Mouse (Mus musculus): ENCODE data around the gene Gab2.
A peak's percentile ranks its signal among the peaks of the same experiment; 100 is the strongest.

Gab2 gene

DNA sequence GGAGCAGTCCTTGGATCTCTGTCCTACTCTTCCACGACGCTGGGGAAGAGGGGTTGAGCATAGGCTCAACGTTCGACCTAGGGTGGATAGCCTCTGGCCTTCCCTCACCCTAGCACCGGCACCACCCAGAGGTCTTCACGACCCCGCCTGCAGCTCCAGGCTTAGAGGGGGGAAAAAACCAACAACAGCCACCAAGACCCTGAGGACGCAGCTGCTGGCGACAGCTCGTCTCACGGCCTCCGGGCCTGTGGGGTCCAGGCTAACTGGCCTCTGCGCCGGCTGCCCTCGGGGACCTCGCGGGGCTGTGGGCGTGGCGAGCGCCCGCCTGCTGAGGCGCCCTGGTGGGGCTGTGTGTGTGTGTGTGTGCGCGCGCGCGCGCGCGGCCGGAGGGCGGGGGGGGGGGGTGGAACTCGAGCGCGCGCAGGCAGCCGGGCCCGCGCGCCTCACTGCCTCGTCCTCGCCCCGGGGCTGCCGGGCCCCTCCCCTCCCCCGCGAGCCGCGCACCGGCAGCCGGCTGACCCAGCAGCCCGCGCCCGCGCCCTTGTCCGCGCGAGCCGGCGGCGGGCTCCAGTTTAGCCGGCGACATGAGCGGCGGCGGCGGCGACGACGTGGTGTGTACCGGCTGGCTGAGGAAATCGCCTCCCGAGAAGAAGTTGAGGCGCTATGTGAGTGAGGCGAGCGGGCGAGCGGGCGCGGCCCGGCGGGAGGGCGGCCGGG lies at the start of gene Gab2:
Gene Gab2, plus strand, starts transcription at position 345 of the 717 bp plus-strand sequence.
- DNase-seq (ENCODE audit: low spot score), result peak; percentile 87

DNA sequence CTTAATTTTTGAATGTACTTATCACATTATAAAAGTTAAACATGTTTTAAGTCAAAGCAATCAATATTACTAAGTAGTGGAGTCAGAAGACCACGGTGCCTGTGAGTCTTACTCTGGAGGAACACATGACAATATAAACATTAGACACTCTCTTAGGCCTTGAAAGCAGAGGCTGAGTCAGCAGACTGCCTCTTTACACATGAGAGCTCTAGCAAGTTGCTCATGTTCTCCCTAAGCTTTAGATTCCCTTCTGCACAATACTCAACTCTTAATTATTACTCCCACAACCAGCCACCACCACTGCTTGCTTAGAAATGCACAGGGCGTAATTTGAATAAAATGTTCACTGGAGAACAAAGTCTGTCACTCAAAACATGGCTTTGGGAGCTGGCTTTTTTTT lies 49.0 kb upstream of the Gab2 start:
- DNase-seq (ENCODE audit: low spot score), result no peak

DNA sequence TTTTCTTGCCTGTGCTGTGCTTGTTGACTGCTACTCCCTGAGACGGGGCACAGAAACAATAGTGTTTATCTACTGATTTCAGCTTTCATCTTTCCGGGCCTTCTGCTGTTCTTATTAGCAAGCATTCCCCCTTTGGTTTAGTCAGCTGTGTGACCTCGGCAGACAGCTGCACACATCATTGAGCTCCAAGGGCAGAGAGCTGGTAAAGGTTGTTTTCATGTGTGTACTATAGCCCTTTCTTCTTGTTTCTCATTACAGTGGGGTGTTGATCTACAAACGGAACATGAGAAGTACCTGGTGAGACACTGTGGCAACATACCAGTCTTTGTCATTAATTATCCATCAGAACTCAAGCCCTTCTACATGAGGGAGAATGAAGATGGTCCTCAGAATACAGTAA lies 41.7 kb upstream of the Gab2 start:
- no peak for DNase-seq (ENCODE audit: low spot score)

DNA sequence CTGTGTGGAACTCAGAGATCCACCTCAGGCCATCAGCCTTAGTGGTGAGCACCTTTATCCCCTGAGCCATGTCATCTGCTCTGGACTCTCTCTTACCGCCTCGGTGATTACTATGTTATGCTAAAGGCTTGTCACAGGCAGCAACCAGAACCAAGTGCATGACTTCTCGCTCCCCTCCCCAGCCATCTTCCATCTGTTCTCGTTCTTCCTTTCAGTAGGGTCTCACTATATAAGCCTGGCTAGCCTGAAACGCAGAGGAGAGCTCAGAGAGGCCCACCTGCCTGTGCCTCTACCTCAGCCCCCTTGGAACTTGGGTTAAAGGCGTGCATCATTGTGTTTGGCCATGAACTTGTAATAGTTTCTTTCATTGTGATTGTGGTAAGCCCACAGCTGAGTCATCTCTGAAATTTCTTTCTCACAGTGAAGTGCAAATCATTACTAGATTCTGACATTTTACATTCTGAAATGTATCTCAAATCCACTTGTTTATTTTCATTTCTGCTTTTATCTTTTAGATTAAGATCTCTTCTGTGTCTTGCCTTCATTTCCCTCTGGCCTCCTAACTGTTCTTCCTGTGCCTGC lies 39.4 kb upstream of the Gab2 start:
- DNase-seq (ENCODE audit: low spot score), result no peak

DNA sequence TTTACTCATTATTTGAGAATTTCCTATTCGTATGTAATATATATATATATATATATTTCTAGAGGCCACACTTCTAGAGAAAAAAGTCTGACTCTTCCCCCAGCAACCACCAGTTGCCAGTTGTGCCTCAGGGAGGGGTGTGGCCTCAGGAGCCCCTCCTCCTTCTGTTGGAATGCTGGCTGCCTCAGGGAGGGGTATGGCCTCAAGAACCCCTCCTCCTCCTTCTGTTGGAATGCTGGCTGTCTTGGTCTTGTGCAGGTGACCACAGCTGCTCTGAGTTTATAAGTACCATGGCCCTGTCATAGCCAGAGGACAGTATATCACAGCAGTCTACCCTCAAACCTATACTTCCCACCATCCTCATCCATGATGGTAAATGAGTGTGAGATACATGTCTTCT lies 38.4 kb upstream of the Gab2 start:
- no peak for DNase-seq (ENCODE audit: low spot score)

DNA sequence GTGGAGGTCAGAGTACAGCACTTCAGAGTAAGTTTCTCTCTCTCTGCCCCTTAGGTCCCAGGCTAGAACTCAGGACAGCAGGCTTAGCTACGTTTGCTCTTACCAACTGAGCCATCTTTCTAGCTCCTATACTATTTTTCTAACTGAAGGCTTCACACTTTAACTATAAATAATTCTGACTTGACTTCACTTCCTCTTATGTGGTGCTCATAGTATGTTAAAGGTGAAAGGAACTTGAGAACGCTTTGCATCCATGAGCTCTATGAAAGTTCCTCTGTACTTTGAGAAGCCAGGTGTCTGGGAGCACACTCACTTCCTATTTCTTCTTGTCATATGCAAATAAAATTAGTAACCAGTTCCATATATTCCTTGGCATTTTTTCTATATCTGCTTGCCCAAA lies 20.4 kb upstream of the Gab2 start:
- DNase-seq (ENCODE audit: low spot score), result no peak

DNA sequence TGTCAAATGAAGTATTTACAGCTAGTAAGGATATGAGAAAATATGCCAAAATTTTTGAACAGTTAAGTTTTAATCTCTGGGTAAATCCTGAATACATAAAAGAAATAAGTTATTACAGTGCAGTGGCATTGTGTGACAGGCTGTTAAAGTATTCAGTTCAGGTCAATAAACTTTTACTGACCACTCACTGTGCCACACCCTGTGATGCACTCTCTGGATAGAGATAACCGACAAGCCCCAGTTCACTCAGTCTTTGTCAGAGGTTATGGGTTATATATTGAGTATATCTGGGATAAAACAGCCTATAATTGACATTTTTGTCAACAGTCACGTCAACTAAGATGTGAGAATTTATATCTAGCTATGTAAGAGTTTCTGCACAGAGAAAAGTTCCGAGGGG lies 9.9 kb upstream of the Gab2 start:
- no peak for DNase-seq (ENCODE audit: low spot score)

DNA sequence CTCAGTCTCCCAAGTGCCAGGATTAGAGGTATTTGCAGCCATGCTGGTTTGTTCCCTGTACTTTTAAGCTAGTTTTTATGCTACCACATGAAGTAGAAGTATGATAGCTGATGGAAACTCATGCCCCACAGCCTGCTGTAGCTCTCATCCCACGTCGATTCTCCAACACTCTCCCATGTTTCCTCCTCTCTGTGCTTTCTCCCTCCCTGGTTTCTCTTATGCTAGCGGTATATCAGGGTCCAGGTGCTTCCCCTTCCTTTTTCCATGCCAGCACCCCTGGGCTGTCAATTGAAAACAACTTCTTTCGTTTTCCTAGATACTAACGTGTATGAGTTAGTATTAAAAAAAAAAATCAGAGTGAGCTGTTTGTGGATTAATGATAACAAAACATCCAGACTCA lies 9.3 kb upstream of the Gab2 start:
- DNase-seq (ENCODE audit: low spot score), result no peak

DNA sequence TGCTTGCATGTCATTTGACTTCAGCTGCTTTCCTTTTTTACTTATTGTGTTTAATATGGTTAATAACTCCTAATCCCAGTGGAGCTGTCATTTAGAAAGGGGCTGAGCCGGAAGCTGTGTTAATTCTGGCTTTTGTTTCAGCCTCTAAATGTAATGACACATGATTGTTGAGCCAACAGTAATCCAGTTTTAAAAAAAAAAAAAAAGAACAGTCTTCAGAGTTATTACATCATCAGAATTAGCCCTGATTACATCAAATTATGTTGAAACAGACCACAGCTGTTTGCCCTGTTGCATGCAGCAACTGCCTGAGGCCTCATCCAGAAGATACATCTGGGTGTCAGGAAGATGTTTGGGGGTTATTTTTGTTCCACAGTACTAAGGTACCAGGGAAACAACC lies 6.4 kb upstream of the Gab2 start:
- DNase-seq (ENCODE audit: low spot score), result no peak

DNA sequence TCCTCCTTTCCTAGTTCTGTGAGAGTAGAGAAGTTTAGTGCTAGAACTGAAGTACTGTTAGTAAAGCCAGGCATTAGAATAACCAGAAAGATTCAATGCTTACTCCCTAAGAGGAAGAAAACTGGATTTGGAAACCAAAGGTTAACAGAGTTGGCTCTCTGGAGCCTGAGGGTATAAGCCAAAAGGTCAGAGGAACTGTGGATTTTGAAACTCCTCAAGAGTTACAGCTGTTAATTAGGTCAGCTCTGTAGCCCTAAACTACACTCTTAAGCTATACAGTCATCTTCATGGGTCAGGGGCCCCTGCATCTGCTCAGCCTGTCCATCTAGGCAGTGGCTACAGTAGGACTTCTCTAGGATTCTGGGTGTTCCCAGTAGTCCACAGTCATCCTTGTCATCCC lies 4.4 kb upstream of the Gab2 start:
- no peak for DNase-seq (ENCODE audit: low spot score)

DNA sequence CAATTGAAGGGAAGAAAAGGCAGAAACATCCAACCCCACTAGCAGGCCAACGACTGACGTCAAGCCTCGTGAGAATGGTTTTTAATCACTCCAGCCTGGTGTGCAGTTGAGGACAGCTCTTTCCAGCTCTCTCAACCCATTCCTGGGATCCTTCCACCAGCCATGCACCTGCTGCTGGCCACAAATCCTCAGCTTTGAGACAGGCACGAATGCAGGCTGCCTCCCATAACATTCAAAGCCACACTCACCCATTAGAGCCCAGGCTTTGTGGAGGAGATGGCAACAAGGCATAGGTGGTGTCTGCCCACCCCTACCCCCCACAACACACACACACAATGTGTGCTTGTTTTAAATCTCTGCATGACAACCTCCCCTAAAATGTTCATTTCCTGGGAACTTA lies 2.7 kb upstream of the Gab2 start:
- DNase-seq (ENCODE audit: low spot score), result no peak

DNA sequence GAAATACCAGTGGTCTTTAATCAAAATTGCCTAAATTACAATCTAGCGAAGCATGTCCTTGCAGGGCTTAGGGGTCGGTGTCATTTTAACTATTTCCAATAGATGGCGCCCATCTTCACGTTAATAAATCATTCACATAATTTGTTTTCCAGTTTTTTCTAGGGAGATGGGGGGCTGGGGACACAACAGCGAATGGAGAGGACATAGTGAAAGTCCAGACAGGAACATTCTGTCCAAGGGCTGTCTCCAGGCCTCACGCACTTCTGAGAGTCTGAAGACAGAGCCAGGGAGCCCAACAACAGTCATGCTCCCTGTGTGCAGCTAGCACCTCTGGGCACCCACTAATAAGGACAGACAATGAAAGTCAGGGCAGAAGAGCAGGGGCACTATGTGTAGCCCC lies 2.2 kb upstream of the Gab2 start:
- DNase-seq (ENCODE audit: low spot score), result no peak

DNA sequence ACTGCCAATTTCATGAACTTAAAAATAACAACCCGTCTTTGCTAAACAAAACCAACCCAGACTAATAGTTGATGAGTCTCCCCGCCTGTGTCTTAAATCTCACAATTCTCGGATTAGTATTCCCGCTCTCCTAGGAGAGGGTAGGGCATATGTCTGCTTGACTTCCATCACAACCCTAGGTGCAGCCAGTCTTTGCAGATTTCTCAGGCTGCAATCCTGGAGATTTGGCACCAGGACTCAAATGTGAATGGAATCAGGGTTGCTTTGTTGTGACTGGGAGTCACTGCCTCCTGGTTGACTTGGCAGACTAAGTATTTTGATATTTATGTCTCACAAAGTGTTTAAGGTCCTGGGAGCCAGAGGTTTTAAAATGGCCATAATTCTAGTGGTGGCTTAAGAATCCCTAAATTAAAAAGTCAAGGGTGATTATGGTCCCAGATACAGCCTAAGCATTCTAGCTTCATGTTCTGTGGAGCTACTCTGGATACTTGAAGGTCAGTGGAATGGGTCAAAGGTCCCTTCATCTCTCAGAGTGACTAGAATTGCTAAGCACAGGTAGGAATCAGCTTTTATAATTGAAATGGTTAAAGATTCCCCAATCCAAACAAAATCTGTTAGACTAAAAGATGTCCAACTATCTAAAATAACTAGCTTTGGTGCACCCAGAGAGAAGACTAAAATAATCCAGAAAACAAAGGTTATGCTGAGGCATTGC lies 1.6 kb upstream of the Gab2 start:
- no peak for DNase-seq (ENCODE audit: low spot score)

DNA sequence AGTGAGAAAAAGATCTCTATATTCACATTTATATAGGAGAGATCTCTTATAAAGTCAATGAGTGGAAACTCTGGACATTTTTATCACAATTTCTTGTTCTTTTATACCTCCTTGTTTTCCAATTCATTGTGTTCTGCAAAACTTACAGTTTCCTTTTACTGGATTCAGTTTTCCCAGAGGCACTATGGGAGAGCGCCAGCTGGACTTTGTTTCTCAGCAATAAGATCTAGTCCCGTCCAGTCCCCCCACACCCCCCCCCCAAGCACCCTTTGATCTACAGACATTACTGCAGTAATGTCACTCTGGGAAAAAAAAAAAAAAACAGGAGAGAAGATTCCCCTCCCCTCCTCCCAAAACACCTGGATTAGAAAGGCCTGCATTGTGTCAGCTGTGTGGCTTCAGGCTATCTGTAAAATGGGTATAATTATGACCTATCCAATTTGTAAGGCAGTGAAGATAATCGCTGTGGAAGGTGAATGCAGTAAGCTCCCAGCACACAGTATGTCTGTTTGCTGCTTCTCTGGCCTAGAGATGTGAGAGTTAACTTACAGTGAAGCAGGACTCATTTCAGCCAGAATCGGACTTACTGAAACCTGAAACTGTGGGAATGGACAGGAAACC lies 655 bp upstream of the Gab2 start:
- no peak for DNase-seq (ENCODE audit: low spot score)

DNA sequence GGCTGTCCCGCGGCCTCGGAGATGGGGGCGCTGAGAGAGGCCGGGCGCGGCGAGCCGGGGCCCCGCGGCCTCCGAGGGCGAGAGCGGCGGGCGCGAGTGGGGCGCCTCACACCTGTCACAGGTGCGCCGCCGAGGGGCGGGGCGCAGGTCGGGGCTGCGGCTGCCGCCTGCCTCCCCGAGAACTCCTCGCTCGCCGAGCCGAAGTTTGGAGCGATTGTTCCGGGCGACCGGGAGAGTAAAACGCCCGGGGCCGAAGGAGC lies 503 bp downstream of the Gab2 start:
- DNase-seq (ENCODE audit: low spot score), result no peak

DNA sequence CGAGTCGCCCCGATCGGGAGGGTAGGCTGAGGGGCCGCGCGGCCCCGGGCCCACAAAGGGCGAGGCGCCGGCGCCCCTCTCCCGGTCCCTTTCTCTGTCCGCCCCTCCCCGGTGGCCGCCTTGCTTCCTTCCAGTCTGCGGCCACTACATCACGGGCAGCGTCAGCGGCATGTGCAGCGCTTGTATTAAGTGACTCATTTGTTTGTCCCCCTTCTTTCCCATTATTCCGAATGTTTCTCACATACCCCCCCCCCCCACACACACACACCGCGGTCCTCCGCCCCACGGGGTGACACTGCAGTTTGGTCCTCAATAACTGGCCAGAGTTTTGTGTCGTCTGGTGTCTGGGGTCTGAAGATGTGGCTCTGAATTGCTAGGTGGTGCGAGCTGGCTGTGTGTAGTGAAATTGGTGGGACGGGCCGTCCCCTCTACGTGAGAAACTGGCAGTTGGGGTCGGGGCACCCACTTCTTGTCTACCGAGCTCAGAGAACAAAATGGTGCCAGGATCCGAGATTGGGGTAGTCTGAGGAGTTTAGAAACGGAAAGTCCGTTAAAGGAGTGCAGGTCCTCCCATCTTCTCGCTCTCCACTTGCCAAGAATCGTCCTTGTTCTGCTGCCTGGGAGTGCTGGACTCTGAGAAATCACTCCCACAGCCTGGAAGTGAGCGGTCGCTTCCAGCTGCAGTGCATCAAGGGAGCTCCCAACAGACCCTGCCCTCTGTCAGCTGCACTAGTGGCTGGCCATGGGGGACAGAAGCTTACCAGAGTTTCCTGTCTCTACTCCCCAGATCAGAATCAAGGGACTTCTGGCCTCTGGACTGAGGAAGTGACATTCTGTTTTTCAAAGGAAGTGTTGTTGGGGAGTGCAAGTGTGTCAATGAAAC lies 1.1 kb downstream of the Gab2 start:
- DNase-seq (ENCODE audit: low spot score), result peak; percentile 78

DNA sequence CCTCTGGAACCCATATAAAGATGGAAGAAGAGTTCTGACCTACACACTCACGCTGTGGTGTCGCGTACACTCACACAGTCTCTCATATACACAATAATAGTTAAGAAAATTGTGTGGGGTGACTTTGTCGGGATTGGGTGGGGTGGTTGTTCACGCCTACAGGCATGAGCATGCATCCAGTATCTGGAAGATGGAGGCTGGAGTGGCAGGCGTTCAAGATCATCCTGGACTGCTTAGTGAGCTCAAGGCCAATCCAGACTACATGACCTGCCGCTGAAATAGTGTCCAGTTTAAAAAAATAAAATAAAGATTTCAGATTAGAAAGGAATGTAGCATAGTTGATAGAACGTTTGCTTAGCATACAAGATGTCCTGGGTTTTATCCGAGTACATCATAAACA lies 2.2 kb downstream of the Gab2 start:
- peak; percentile 49 for DNase-seq (ENCODE audit: low spot score)

DNA sequence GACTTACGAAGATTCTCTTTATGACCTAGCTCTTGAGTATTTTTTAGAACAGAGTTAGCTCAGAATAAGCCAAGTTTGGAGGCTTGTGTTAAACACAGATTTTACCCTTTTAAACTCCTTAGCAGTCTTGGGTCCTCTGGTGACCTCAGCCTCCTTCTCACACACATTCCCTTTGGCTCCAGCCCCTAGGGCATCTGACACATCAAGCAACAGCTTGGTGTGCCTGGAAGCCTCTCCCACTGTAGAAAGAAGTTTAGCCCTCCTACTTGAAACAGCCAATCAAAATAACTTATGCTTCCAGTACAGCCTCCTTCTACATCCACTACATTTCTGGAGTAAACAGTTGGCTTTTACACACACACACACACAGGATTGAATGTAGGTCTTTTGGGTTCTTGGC lies 2.8 kb downstream of the Gab2 start:
- DNase-seq (ENCODE audit: low spot score), result no peak

DNA sequence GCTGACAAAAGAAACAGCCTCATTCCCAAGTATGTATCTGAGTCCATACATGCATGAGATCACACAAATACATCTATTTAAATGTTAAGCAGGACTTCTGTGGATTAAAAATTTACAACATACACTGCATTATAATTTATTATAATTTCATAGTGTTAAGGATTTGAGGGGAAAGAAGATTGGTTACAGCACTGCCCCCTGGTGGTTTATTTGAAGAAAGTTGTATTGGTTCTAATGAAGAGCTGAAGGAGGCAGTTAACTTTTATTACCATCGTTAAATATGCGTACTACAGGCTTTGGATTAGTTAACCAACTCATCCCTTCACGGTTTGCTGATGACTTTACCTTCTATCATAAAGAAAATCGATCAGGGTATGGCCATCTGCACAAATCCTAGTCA lies 3.9 kb downstream of the Gab2 start:
- DNase-seq (ENCODE audit: low spot score), result no peak

DNA sequence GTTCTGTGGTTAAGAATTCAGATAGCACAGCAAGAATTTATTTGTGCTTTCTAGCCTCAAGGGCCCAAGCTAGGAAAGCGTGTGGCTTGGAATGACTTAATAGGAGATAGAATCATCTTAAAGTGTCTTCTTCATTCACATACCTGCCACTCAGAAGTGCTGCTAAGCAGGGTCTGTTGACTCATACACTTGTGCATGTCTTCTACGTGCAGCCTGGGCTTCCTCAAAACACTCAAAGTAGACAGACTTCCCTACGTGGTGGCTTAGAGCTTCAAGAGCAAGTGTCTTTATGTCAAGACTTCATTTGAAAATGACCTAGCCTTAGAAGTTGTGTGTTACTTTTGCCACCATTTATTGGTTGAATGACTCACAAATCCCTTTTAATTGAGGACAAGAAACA lies 12.9 kb downstream of the Gab2 start:
- no peak for DNase-seq (ENCODE audit: low spot score)

DNA sequence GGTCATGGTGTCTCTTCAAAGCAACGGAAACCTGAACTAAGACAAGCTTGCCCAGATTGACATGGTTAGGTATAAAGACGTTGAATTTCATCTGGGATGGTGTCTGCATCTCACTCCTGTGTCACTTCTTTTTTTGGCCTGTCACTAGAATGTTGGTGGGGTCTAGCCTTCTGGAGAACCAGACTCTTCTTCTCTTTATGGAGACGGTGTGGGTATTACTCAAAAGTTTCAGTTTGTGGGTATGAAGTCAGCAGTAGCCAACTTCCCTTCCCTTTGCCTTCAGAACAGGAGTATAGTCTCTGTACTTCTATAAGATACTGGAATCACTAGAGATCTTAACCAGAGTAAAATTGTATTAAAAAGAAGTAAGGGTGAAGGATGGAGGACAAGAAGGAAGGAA lies 26.7 kb downstream of the Gab2 start:
- no peak for DNase-seq (ENCODE audit: low spot score)

DNA sequence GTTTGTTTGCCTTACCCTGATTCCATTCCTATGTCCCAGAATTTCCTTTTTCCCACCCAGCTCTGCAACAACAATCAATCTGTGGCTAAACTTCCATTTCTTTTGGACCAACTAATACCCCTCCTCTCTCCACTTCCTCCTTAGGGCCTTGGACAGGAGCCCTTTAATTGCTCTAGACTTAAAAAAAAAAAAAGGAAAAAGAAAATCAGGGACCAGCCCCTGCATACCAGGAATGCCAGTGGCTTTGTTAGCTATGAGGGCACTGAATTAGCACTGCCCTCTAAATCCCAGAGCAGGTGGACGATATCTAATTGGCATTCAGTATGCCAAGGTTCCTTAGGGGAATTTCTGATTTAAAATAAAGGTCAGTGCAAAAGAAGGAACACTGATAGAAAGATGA lies 47.6 kb downstream of the Gab2 start:
- no peak for DNase-seq (ENCODE audit: low spot score)

DNA sequence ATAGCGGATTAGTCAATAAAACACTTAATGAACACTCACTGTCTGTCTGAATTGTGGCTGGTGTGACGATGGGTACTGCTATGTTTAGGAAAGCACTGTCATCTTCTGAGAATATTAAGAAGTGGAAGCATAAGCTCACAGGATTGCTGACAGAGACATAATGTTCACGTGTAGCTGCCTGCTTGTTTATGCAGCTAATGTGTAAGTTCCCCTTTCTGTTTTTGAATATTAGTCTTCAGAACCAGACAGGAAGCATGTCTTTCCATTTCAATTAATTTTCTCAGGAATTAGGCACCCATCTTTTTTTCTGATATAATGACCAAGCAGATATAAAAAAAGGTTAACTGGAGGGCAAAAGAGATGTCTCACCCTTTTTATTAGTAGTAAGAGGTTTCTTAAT lies 55.1 kb downstream of the Gab2 start:
- no peak for DNase-seq (ENCODE audit: low spot score)
